Mouse (Mus musculus) layer of hippocampus, postnatal 14 days (tissue): ENCODE measurements at regions not wholly inside any gene's neighbourhood (a gene's known extent, or its start where the extent isn't known, plus 50 kb on each side); places are given as distances from the start of the nearest gene placed in this dataset.
A peak's percentile ranks its signal among the peaks of the same experiment; 100 is the strongest.

Experiments
- DNase-seq, 2 experiments: peaks; one replicate each; pipeline ENCODE4 v3.0.0; 2021 to 2022; ENCODE audit warnings: low spot score in 2 of 2, mixed read lengths in 1 of 2

- no peak for DNase-seq
These were observed 82.3 kb upstream of the Ttc14 start for GRCm38 (mm10) chr3:33717317-33717716.

DNA sequence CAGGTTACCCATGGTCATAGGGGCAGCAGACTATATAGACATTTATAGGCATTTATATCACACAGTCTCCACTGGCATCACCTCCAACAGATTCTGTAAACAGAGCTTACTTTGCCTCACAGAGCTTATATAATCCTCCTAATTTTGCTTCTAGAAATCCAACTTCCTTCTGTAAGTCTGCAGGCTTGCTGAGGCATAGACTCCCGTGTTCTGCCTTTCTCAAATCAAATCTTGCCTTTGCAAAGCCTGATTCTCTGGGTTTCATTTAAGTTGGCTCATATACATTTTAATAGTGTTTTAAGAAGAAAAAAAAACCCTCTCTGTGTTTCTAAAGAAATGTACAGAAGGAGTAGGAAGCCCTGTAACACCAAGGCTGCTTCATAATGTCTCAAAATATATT lies 71.7 kb upstream of the Ttc14 start:
- no peak for DNase-seq

GRCm38 (mm10) chr3:33730364-33730763 lies 69.3 kb upstream of the Ttc14 start:
- no peak for DNase-seq

GRCm38 (mm10) chr3:33737496-33737895 lies 62.1 kb upstream of the Ttc14 start:
- DNase-seq = no peak

- peak in 1 of 2 experiments; percentile 61 for DNase-seq
These were observed 57.5 kb upstream of the Ttc14 start for GRCm38 (mm10) chr3:33742138-33742537.
